Mouse (Mus musculus) limb, embryonic 14.5 days (tissue): ENCODE measurements at regions not wholly inside any gene's neighbourhood (a gene's known extent, or its start where the extent isn't known, plus 50 kb on each side); places are given as distances from the start of the nearest gene placed in this dataset.

Experiments used
- ATAC-seq: fragments of 200-750 bp; cut with Nextera tagmentation; 2 replicates; pipeline ENCODE4 v1.8.0; 2017; ENCODE audit warnings: low read depth, moderate number of reproducible peaks, moderate TSS enrichment; ENCODE audit not compliant: low FRiP score
- DNase-seq: peaks from one replicate; pipeline ENCODE4 v3.0.0-alpha.2; 2015; ENCODE audit warnings: low spot score
- H3K27ac ChIP-seq: fragments of 300-500 bp; sonication (generic); replicated peaks from 2 replicates; pipeline ENCODE4 v1.5.1; 2014; ENCODE audit warnings: low read depth, mild to moderate bottlenecking, low read length, moderate library complexity, mixed read lengths
- H3K27me3 ChIP-seq: fragments of 300-500 bp; sonication (generic); 2 replicates; pipeline ENCODE4 v1.6.1; 2014; ENCODE audit warnings: low read length, mixed read lengths; ENCODE audit not compliant: control insufficient read depth, insufficient read depth
- H3K36me3 ChIP-seq: fragments of 300-500 bp; sonication (generic); 2 replicates; pipeline ENCODE4 v1.6.1; 2014; ENCODE audit warnings: mild to moderate bottlenecking, low read length, moderate library complexity, mixed read lengths; ENCODE audit not compliant: control insufficient read depth, insufficient read depth
- H3K4me1 ChIP-seq: fragments of 300-500 bp; sonication (generic); 2 replicates; pipeline ENCODE4 v1.6.1; 2014; ENCODE audit warnings: antibody characterized with exemption, low read length, mixed read lengths; ENCODE audit not compliant: control insufficient read depth, insufficient read depth
- H3K4me2 ChIP-seq: fragments of 300-500 bp; sonication (generic); replicated peaks from 2 replicates; pipeline ENCODE4 v1.6.1; 2014; ENCODE audit warnings: low read depth, mild to moderate bottlenecking, low read length, moderate library complexity; ENCODE audit not compliant: severe bottlenecking
- H3K4me3 ChIP-seq: fragments of 300-500 bp; sonication (generic); replicated peaks from 2 replicates; pipeline ENCODE4 v1.5.1; 2014; ENCODE audit warnings: low read length
- H3K9ac ChIP-seq: fragments of 300-500 bp; sonication (generic); 2 replicates; pipeline ENCODE4 v1.6.1; 2014; ENCODE audit warnings: mild to moderate bottlenecking, low read depth, low read length, moderate library complexity; ENCODE audit not compliant: severe bottlenecking
- H3K9me3 ChIP-seq: fragments of 300-500 bp; sonication (generic); 2 replicates; pipeline ENCODE4 v1.6.1; 2016; ENCODE audit warnings: low read length; ENCODE audit not compliant: control insufficient read depth
- POLR2A ChIP-seq: fragments of 200-500 bp; IDR thresholded peaks from 2 replicates; pipeline ENCODE4 v1.8.0; 2012; ENCODE audit warnings: inconsistent platforms, mild to moderate bottlenecking, moderate library complexity, borderline replicate concordance; ENCODE audit not compliant: insufficient read depth, insufficient read length; ENCODE audit errors: extremely low read depth
- WGBS: fragments of 180-500 bp; shearing (Covaris S2); extraction: QIAGEN DNeasy Blood & Tissue Kit; methylation state at CpG from one replicate; pipeline ENCODE4 v1.1.7; 2014; 5-methylcytosine and 5-hydroxymethylcytosine counted together

DNA sequence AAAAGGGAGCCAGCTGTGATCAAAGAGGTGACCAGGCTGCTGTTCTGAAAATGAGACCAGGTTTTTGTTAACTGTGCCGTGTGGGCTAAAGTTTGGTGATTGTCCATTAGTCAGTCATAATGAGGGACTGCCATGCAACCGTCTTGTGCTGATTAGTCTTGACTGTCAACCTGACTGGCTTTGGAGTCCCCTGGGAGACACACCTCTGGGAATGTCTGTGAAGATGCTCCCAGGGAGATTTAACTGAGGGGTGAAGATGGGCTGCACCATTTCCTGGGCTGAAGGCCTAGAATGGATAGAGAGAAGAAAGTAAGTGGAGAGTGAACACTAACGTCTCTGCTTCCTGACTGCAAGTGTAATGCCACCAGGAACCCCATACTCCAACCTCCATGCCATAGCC lies 233.1 kb upstream of the Cdh13 start:
- Histone ChIP-seq H3K4me3 (no peak overlapping the region), H3K9ac (no peak overlapping the region), H3K9me3 (no peaks in the 10 kb centered on the region), H3K4me1 (no peaks in the 10 kb centered on the region), H3K27ac (no peak overlapping the region), H3K27me3 (no peaks in the 10 kb centered on the region), H3K36me3 (no peaks in the 10 kb centered on the region), H3K4me2 (no peak overlapping the region)
- no peak for DNase-seq
- WGBS: 75% methylated on average over 3 of the region's 3 CpGs
- no peak for ATAC-seq
- no peak for TF ChIP-seq POLR2A

DNA sequence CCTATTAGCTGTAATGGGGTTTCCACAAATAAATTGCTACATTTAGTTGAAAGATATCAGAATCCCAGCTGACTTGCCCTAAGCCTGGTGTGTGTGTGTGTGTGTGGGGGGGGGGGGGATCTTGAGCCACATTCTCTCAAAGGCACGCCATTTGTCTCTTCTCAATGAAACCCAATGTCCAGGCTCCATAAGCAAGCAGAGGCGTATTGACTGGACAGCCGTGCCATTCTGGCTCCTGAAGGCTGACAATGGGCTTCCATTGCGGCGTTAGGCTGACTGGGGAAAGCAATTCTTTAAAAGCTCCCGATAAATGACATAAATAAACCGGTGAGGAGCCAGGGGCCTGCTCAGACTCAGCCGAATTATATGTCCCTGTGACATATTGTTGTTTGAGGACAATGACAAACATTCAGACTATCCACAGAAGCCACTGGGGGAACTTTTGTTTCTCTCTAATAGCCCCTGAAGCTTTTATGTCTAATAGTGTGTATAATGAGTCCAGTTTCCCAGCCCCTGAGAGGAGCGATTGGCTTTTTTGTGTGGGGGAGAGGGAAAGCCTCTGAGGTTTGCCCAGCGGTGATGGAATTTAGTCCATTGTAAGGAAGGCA lies 240.6 kb upstream of the Mphosph6 start:
- Histone ChIP-seq H3K9me3 (no peaks in the 10 kb centered on the region), H3K4me2 (no peak overlapping the region), H3K4me3 (no peak overlapping the region), H3K9ac (no peak overlapping the region), H3K36me3 (no peaks in the 10 kb centered on the region), H3K27me3 (no peaks in the 10 kb centered on the region), H3K27ac (no peak overlapping the region), H3K4me1 (no peaks in the 10 kb centered on the region)
- ATAC-seq: no peak
- DNase-seq: no peak
- WGBS: 83% methylated on average over 10 of the region's 10 CpGs
- TF ChIP-seq POLR2A: no peak

DNA sequence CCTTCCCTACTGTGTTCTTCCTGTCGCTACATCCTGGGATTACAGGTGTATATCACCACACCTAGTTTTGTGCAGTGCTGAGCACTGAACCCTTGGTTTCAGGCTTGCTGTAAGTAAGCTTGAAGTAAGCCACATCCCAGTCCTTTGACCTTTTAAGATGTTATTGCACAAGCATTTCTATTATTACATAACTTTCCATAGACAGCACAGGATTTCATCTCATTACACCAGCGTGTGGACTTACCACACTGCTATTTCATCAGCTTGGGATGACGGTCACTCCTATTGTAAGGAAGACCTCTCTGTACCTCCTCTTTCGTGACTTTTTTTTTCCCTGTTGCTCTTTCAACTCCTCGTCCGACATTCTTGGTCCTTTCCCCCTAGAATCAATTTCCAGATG lies 239.5 kb upstream of the Mphosph6 start:
- no peaks in the 10 kb centered on the region for H3K9me3 ChIP-seq
- no peak overlapping the region for H3K27ac ChIP-seq
- H3K9ac ChIP-seq: no peak overlapping the region
- H3K4me2 ChIP-seq: no peak overlapping the region
- WGBS: 85% methylated on average over 6 of the region's 6 CpGs
- ATAC-seq (no peak), DNase-seq (no peak)
- H3K36me3 ChIP-seq: no peaks in the 10 kb centered on the region
- H3K4me1 ChIP-seq: no peaks in the 10 kb centered on the region
- no peak overlapping the region for H3K4me3 ChIP-seq
- TF ChIP-seq POLR2A: no peak
- no peaks in the 10 kb centered on the region for H3K27me3 ChIP-seq

DNA sequence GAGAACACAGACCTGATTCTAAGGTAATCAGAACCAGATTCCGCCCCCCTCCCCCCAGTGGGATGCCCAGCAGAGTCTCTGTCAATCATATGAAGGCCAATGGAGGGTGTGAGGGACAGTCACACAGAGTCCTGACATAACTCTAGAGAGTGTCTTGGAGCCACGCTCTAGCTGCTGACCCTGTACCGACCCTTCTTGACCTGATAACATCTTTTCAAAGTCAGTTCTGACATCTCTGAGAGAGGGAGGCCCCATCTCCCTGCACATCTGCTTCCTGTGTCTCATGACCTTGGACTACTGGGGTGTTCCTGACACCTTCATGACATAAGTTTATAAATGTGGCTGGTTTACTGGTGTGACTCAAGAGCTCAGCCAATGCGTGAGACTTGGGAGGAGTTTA lies 236.1 kb upstream of the Mphosph6 start:
- no peak for TF ChIP-seq POLR2A
- H3K4me1 ChIP-seq: no peaks in the 10 kb centered on the region
- ATAC-seq: no peak
- no peak overlapping the region for H3K9ac ChIP-seq
- no peaks in the 10 kb centered on the region for H3K9me3 ChIP-seq
- 69% methylated on average over 4 of the region's 4 CpGs for WGBS
- H3K27me3 ChIP-seq: no peaks in the 10 kb centered on the region
- no peak overlapping the region for H3K4me2 ChIP-seq
- no peak overlapping the region for H3K4me3 ChIP-seq
- no peak for DNase-seq
- no peaks in the 10 kb centered on the region for H3K36me3 ChIP-seq
- no peak overlapping the region for H3K27ac ChIP-seq

DNA sequence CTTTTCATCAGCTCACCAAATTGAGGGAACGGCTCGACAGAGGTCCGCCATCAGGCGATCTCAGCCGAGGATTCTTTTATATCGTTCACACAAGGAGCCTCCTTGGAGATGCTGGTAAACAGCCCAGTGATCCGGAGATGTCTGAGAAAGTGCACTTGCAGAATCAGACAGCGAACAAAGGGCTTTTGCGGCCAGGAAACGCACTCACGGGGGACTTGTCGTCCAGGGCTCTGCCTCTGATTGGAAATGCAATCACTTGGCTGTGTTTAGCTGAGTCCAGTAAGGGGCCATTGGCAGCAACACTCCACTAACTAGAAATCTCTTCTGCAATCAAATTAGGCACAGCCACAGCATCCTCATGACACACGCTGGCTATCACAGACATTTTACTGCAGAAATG lies 232.3 kb upstream of the Mphosph6 start:
- ATAC-seq (no peak), DNase-seq (no peak)
- H3K27me3 ChIP-seq: no peaks in the 10 kb centered on the region
- H3K27ac ChIP-seq: no peak overlapping the region
- no peak overlapping the region for H3K4me3 ChIP-seq
- H3K4me1 ChIP-seq: no peaks in the 10 kb centered on the region
- no peak overlapping the region for H3K4me2 ChIP-seq
- no peaks in the 10 kb centered on the region for H3K36me3 ChIP-seq
- H3K9ac ChIP-seq: no peak overlapping the region
- TF ChIP-seq POLR2A: no peak
- WGBS: 66% methylated on average over 13 of the region's 13 CpGs
- no peaks in the 10 kb centered on the region for H3K9me3 ChIP-seq

DNA sequence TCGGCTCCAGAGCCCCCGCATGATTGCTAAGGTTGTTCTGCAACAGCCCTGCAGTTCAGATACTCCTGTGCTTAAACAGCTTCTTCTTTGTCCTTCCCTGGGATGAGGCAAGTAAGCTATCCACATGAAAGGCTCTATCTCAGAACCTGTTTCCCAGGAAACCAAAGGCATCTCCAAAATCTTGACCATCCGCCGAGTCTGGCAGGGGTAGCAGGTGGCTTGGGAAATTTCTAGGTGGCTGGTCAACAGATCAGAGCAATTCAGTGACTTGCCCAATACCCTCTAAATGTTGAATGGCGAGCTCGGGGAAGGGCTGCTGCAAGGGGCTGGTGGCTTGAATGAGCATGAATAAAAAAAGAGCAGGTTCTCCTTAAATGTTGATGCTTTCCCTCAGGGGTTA lies 229.7 kb upstream of the Mphosph6 start:
- Histone ChIP-seq H3K9ac (no peak overlapping the region), H3K9me3 (no peaks in the 10 kb centered on the region), H3K4me3 (no peak overlapping the region), H3K36me3 (no peaks in the 10 kb centered on the region), H3K4me2 (no peak overlapping the region), H3K27me3 (no peaks in the 10 kb centered on the region), H3K27ac (no peak overlapping the region), H3K4me1 (no peaks in the 10 kb centered on the region)
- 62% methylated on average over 6 of the region's 6 CpGs for WGBS
- ATAC-seq (no peak), DNase-seq (no peak)
- TF ChIP-seq POLR2A: no peak
